Mouse (Mus musculus): Measurements from ENCODE around the gene Shox2. TPM values are rescaled to one million over a fixed set of nuclear protein-coding genes. Genes with fewer than 3 reads are reported as not detected.

Shox2 gene
- total RNA-seq, 2 experiments from 2014 or later: 1.0 to 1.8 TPM

DNA sequence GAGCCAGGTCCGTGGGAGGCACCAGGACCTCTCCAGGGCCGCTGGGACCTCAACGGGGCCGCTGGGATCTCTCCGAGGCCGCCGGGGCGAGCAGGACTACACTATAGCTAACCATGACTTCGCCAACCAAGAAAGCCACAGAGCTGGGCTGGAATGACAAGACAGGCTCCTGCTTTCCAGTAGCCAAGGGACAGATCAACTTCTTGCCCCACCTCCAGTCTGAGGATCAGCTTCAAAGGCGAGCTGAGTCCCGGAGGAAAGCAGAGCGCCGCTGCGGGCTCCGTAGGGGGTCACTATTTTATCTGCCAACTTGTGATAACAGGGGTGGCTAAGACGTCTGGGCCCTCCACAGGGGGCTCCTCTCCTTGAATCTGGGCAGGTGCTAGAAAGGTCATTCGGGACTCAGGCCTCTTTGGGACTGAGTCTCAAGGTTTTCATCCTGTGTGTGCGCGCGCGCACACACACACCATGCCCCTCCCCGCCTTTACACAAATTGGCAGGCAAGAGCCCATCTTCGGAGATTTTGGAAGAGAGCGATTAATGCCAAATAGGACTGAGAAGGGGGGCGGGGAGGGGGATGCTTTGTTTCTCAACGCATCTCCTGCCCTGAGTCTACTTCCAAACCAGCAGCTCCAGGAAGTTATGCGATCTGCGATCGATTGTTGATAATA, 10.8 kb downstream of the Shox2 start:
- intact Hi-C loops (cut with DNase I): loop anchor here (10.0 kb wide), 1 partner anchor 374 kb away; no protein-coding TSS in a partner anchor
- no peak for DNase-seq

DNA sequence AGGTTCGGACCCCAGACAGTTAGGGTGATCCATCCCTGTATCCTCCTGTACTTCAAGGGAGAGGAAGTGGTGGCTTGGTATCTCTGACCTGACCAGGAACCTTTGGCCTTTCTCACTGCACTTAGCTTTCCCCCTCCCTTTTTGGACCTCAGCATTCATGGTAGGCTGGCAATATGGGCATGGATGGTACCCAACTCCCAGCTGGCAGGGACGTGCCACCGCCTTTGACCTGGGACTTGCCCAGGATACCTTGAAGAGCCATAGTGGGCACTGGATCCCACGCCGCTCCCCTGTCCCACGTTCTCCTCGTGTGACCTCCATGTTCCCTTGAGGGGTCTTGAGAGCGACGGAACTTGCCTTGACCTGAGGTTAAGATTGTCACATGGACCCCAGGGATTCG, 11.3 kb downstream of the Shox2 start:
- DNase-seq: no peak
- intact Hi-C loops (cut with DNase I): loop anchor here (10.0 kb wide), 1 partner anchor 375 kb away; no protein-coding TSS in a partner anchor

GRCm38 (mm10) chr3:66967508-66967907, 14.1 kb downstream of the Shox2 start:
- intact Hi-C loops (cut with DNase I): no loop called here
- no peak for DNase-seq

DNA sequence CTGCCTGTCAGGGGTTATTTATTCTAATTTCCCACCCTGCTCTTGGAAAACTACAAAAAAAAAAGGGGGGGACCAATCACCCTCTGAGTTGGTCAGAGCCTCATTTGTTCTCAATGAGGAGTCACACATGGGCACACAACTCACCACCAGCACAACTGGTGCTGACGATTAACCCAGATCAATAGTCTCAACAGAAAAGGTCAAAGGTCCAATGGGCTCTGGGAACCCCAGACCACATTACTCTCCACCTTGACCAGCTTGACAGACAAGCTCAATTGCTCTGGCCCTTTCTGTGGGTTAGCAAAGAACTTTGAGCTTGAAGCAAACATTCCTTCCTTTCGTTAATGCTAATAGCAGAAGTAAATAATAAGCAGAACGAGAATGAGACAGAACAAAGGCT, 16.7 kb downstream of the Shox2 start:
- intact Hi-C loops (cut with DNase I): no loop called here
- DNase-seq: no peak

DNA sequence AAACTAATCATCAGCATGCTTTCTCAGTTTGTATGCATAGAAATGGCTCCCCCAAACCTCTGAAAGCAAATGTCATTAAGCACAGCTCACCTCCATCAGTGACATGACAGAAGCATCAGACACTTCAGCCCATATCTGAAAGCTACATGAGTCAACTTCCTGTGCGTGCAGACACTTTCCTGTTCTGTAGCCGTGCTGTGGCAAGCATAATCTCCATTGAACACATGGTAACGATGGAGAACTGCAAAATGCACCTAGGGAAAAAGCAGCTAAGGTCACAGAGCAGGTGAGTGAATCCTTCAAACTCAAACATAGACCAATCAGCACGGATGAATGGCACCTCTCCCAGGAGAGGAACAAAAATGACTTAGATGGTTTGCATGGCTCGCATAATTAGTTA, 21.6 kb downstream of the Shox2 start:
- DNase-seq: no peak
- intact Hi-C loops (cut with DNase I): no loop called here

- DNase-seq: no peak
- intact Hi-C loops (cut with DNase I): no loop called here
Measured at GRCm38 (mm10) chr3:66955126-66955525, 26.4 kb downstream of the Shox2 start.

GRCm38 (mm10) chr3:66939675-66940074, 41.9 kb downstream of the Shox2 start:
- no peak for DNase-seq
- intact Hi-C loops (cut with DNase I): no loop called here

GRCm38 (mm10) chr3:66922436-66922835, 59.1 kb downstream of the Shox2 start:
- intact Hi-C loops (cut with DNase I): no loop called here
- no peak for DNase-seq

Other genes starting within 250 kb of the Shox2 start
- 10 to 100 TPM; 11.3 to 11.8 TPM for gene Rsrc1, start 381 bp downstream of the Shox2 start, total RNA-seq (2021)